In the genomic region with DNA sequence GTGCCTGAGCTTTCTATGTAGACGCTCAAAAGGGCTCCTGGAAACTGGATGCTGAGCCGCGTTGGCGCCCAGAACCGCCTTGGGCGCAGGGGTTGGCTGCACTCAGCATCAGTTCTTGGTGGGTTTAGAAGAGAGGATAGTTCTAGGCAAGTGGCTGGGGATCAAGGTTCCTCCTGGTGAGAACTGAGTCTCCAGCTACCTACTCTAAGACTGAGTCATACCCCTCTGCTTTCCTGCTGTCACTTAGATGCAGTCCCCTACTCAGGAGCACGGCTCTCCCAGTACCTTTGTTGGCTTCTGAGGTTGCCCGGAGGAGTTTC, we compare ENCODE assay signal across 1 mouse cellular context.
TF ChIP-seq lines count a peak whose summit lies in the region.

No protein-coding gene starts in this region.

TF ChIP-seq in CH12.LX, 34 proteins besides CTCF, POLR2A, EP300 and RAD21 (continued from another document):
- no peak for TF ChIP-seq IRF4 (IDR thresholded peaks at IDR 0.05; ENCODE audit: low read depth, low read length)
- TF ChIP-seq ZKSCAN1 (IDR thresholded peaks at IDR 0.05; ENCODE audit: borderline replicate concordance, low read depth, low read length), result no peak
- TF ChIP-seq POLR2AphosphoS2 (IDR thresholded peaks at IDR 0.05; ENCODE audit: low read depth, low read length), result no peak
- TF ChIP-seq HCFC1 (IDR thresholded peaks at IDR 0.05; ENCODE audit: low read depth, low read length), result no peak
